Mouse (Mus musculus): ENCODE results near the gene Apoa2.

GRCm38 (mm10) chr1:171226780-171227179 is 1.9 kb downstream of the Apoa2 start:
- no peak for TF ChIP-seq CTCF (IDR thresholded peaks at IDR 0.05; ENCODE audit: low read depth)
- TF ChIP-seq EP300 (IDR thresholded peaks at IDR 0.05; ENCODE audit: low read depth) = no peak
